Comparison of ENCODE assay signal across 17 mouse cellular contexts in the genomic region with DNA sequence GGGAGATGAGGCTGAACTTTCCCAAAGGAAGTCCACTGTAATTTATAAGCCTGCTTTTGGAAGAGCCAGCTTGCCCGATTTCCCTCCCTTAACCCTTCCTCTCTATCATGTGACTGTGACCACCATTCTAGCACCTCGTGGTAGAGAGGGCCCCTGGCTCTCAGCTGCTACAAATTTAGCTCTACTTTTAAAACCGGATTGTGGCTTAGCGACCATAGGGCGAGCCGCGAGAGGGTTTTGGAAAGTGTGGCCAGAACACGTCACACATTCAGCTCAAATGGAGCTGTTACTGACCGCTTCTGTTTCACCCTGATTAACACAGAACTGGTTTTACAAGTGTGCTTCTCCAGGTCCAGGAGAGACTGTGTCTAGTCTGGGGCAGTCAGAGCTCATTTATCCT. TPM values are rescaled to one million over a fixed set of nuclear protein-coding genes. Genes with fewer than 3 reads are reported as not detected.
"Had no signal": no experiment of that assay in that cellular context is flagged by ENCODE, and none has a peak within 500 bp of the region (broad histone marks: within the 10 kb centered on the region; RNA-seq: fewer than 3 reads in every experiment).

No protein-coding gene starts in this region.

- H3K27ac ChIP-seq: hindbrain, embryonic 15.5 days; kidney, embryonic 15.5 days; left cerebral cortex, adult 2 months; limb, embryonic 10.5 days; lung, embryonic 15.5 days; midbrain, embryonic 15.5 days; stomach, postnatal 0 days had no signal

- DNase-seq: kidney, adult 2 months; kidney, postnatal 25 days; lung, postnatal 14 days; right cerebral cortex, adult 18-20 months; thymus, adult 18-20 months had no signal

- H3K36me3 ChIP-seq: hindbrain, embryonic 15.5 days; kidney, embryonic 15.5 days; limb, embryonic 10.5 days; lung, embryonic 15.5 days; midbrain, embryonic 15.5 days had no signal

- H3K27me3 ChIP-seq: hindbrain, embryonic 15.5 days; kidney, embryonic 15.5 days; lung, embryonic 15.5 days; midbrain, embryonic 15.5 days had no signal

- H3K9me3 ChIP-seq: hindbrain, embryonic 15.5 days; kidney, embryonic 15.5 days; limb, embryonic 10.5 days; lung, embryonic 15.5 days; midbrain, embryonic 15.5 days had no signal

- H3K4me1 ChIP-seq: hindbrain, embryonic 15.5 days; kidney, embryonic 15.5 days; limb, embryonic 10.5 days; lung, embryonic 15.5 days; midbrain, embryonic 15.5 days had no signal

- H3K9ac ChIP-seq: hindbrain, embryonic 15.5 days; kidney, embryonic 15.5 days; lung, embryonic 15.5 days; midbrain, embryonic 15.5 days had no signal

- ATAC-seq: intestine, embryonic 16.5 days; midbrain, embryonic 15.5 days had no signal

- H3K4me3 ChIP-seq: hindbrain, embryonic 15.5 days; kidney, embryonic 15.5 days; left cerebral cortex, adult 2 months; limb, embryonic 10.5 days; lung, embryonic 15.5 days; midbrain, embryonic 15.5 days had no signal

- H3K4me2 ChIP-seq: hindbrain, embryonic 15.5 days; kidney, embryonic 15.5 days; liver, embryonic 11.5 days; lung, embryonic 15.5 days; midbrain, embryonic 15.5 days had no signal

RNA-seq across cellular contexts. Expression of gene Gabrr1, which starts 21.0 kb away (rescaled TPM):
- total RNA-seq: left cerebral cortex, adult 2 months; left cerebral cortex, postnatal 14 days had no signal
- polyA plus RNA-seq: intestine, embryonic 16.5 days; kidney, adult 2 months; limb, embryonic 10.5 days; limb, embryonic 14.5 days; liver, embryonic 11.5 days; liver, embryonic 16.5 days; lung, embryonic 15.5 days; stomach, postnatal 0 days had no signal

RNA-seq across cellular contexts. Expression of gene Gabrr2, which starts 48.6 kb away (rescaled TPM):
- polyA plus RNA-seq: kidney, embryonic 15.5 days; liver, embryonic 11.5 days; liver, embryonic 16.5 days had no signal
